Comparison of ENCODE assay signal across 9 mouse cellular contexts in the genomic region with DNA sequence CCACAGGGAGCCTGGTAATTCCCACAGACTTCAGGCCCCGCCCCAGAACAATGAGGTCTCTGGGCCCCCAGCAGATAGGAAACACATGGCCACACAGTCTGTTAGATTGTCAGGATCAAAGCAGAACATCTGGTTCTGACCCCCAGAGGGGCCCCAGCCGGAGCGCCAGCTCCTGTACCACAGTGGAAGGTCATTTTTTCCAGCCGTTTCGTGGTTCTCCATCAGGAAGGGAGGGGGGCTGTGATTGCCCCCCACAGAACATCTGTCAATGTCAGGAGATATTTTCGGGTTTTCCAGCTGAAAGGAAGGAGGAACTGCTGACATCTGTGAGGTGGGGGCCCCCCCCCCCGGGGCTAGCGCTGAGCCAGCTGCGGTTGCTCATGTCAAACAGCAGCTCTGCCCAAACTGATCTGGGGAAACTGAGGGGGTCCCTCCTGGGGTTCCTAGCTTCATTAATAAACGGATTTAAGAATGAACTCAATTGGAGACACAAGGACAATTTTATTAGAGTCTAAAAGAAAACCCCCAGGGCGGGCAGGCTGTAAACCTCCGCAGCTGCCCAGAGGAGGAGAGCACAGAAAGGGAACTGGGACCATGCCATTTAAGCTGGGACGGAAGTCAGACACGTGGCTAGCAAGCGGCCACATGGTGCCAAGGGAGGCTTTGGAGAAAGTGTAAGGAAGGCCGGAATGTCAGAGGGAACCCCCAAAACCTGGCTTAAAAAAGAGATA. TPM values are rescaled to one million over a fixed set of nuclear protein-coding genes. Genes with fewer than 3 reads are reported as not detected.
A peak's percentile ranks its signal among the peaks of the same experiment; 100 is the strongest.
DNase-seq lines count a peak whose midpoint lies in the region; ATAC-seq and TF ChIP-seq lines count a peak whose summit lies in the region.
"Had no signal": no experiment of that assay in that cellular context is flagged by ENCODE, and none has a peak within 500 bp of the region (broad histone marks: within the 10 kb centered on the region; RNA-seq: fewer than 3 reads in every experiment).

No protein-coding gene starts in this region.

- H3K27me3 ChIP-seq in embryonic facial prominence, embryonic 11.5 days (ENCODE audit: control insufficient read depth, insufficient read depth, low read length), result no peaks in the 10 kb centered on the region
- H3K27me3 ChIP-seq in liver, embryonic 14.5 days (ENCODE audit: control insufficient read depth, insufficient read depth, low read length), result no peaks in the 10 kb centered on the region

- no peaks in the 10 kb centered on the region for H3K36me3 ChIP-seq in embryonic facial prominence, embryonic 11.5 days (replicated peaks; ENCODE audit: control insufficient read depth, insufficient read depth, low read depth, low read length)
- H3K36me3 ChIP-seq in liver, embryonic 14.5 days (replicated peaks; ENCODE audit: control insufficient read depth, insufficient read depth, low read depth), result no peaks in the 10 kb centered on the region

- peak overlapping the region; percentile 28; the same call in 1 of the 2 replicates for H3K27ac ChIP-seq in embryonic facial prominence, embryonic 11.5 days (replicated peaks; ENCODE audit: low read depth, low read length)
- H3K27ac ChIP-seq in liver, embryonic 14.5 days, result peak overlapping the region; percentile 87

- H3K4me3 ChIP-seq in embryonic facial prominence, embryonic 11.5 days (ENCODE audit: low read depth, low read length), result no peak overlapping the region
- H3K4me3 ChIP-seq in liver, embryonic 14.5 days (ENCODE audit: insufficient read depth in 1 of 2, low read depth in 2 of 2, low read length in 2 of 2), result peak overlapping the region; percentile 50 to 59

- peak; percentile 94 for TF ChIP-seq EP300 in liver, embryonic 14.5 days (IDR thresholded peaks at IDR 0.05; ENCODE audit: low read depth)

- H3K9ac ChIP-seq in embryonic facial prominence, embryonic 11.5 days (replicated peaks; ENCODE audit: low read length), result no peak overlapping the region; the same call in 1 of the 2 replicates
- H3K9ac ChIP-seq in liver, embryonic 14.5 days (replicated peaks), result peak overlapping the region; percentile 74

- 12% methylated on average over 16 of the region's 16 CpGs for WGBS in embryonic facial prominence, embryonic 11.5 days
- 3% methylated on average over 16 of the region's 16 CpGs for WGBS in liver, embryonic 14.5 days (ENCODE audit: insufficient replicate concordance)

- peak; percentile 75 for ATAC-seq in embryonic facial prominence, embryonic 11.5 days (replicated peaks; ENCODE audit: insufficient number of reproducible peaks, low FRiP score, low TSS enrichment, low read depth)
- peak; percentile 91 for ATAC-seq in liver, embryonic 14.5 days (ENCODE audit: insufficient read depth)

- peak; percentile 65 for DNase-seq in adrenal gland, postnatal 14 days
- no peak for DNase-seq in adrenal gland, adult 8-10 months
- DNase-seq in embryonic facial prominence, embryonic 11.5 days (ENCODE audit: low spot score), result peak; percentile 88
- DNase-seq in heart, postnatal 14 days, result peak; percentile 62 to 74
- peak; percentile 70 to 89 (median 72) for DNase-seq in liver, embryonic 14.5 days (ENCODE audit: low read depth in 3 of 3, low spot score in 3 of 3)
- DNase-seq in neural tube, embryonic 10.5 days (ENCODE audit: extremely low spot score, low spot score), result peak; percentile 79
- no peak for DNase-seq in Muller cell, postnatal 12 days (ENCODE audit: inconsistent ontology term)
- no peak for DNase-seq in urinary bladder, postnatal 14 days (ENCODE audit: low spot score)

- H3K9me3 ChIP-seq in embryonic facial prominence, embryonic 11.5 days (replicated peaks; ENCODE audit: control insufficient read depth, low read length), result no peaks in the 10 kb centered on the region
- no peaks in the 10 kb centered on the region for H3K9me3 ChIP-seq in liver, embryonic 14.5 days (ENCODE audit: control insufficient read depth, low read length)

- H3K4me1 ChIP-seq in embryonic facial prominence, embryonic 11.5 days (ENCODE audit: control insufficient read depth, insufficient read depth, low read length), result peaks cover 11% of the 10 kb centered on the region
- H3K4me1 ChIP-seq in liver, embryonic 14.5 days (replicated peaks; ENCODE audit: control insufficient read depth in 2 of 2, insufficient read depth in 2 of 2, low read length in 1 of 2), result peaks cover 36 to 55% of the 10 kb centered on the region in 2 experiments

- TF ChIP-seq CTCF in liver, embryonic 14.5 days (IDR thresholded peaks at IDR 0.05; ENCODE audit: low read depth), result no peak

- intact Hi-C loops in heart, postnatal 14 days (cut with DNase I), result no loop called here

- peak overlapping the region; percentile 27 for H3K4me2 ChIP-seq in embryonic facial prominence, embryonic 11.5 days (ENCODE audit: low read depth, low read length)
- peak overlapping the region; percentile 86 for H3K4me2 ChIP-seq in liver, embryonic 14.5 days (ENCODE audit: low read depth)

RNA-seq across cellular contexts. Expression of a gene that starts 16.0 kb away (rescaled TPM):
- 71.3 and 74.2 TPM in 2 replicates for total RNA-seq in adrenal gland, postnatal 14 days (2021)
- total RNA-seq in adrenal gland, adult 8-10 months (2022), result 10 to 100 TPM; 71.0 to 87.5 (median 77.3) TPM
- polyA plus RNA-seq in embryonic facial prominence, embryonic 11.5 days (2014; fragmentation: Nextera tagmentation; extraction: Ambion mirVana), result 69.8 and 87.5 TPM in 2 replicates
- 10 to 100 TPM; 19.6 to 27.0 TPM for total RNA-seq in heart, postnatal 14 days (2021)
- 44.0 and 50.3 TPM in 2 replicates for polyA plus RNA-seq in liver, embryonic 14.5 days (2012; rRNA removed)
- polyA plus RNA-seq in liver, embryonic 14.5 days (2014; fragmentation: Nextera tagmentation; extraction: Ambion mirVana), result 16.5 and 27.6 TPM in 2 replicates

RNA-seq across cellular contexts. Expression of a gene that starts 18.5 kb away (rescaled TPM):
- total RNA-seq in adrenal gland, postnatal 14 days (2021), result 13.1 and 15.3 TPM in 2 replicates
- 10 to 100 TPM; 13.3 to 46.3 (median 28.5) TPM for total RNA-seq in adrenal gland, adult 8-10 months (2022)
- polyA plus RNA-seq in embryonic facial prominence, embryonic 11.5 days (2014; fragmentation: Nextera tagmentation; extraction: Ambion mirVana), result 8.7 and 10.5 TPM in 2 replicates
- 10 to 100 TPM; 62.5 TPM for total RNA-seq in heart, postnatal 14 days (2021)
- 2.4 and 2.8 TPM in 2 replicates for polyA plus RNA-seq in liver, embryonic 14.5 days (2012; rRNA removed)
- polyA plus RNA-seq in liver, embryonic 14.5 days (2014; fragmentation: Nextera tagmentation; extraction: Ambion mirVana), result 2.1 and 2.5 TPM in 2 replicates

RNA-seq across cellular contexts. Expression of a gene that starts 58.1 kb away (rescaled TPM):
- not detected in 2 replicates for total RNA-seq in adrenal gland, postnatal 14 days (2021)
- not detected for total RNA-seq in adrenal gland, adult 8-10 months (2022)
- not detected in 2 replicates for polyA plus RNA-seq in embryonic facial prominence, embryonic 11.5 days (2014; fragmentation: Nextera tagmentation; extraction: Ambion mirVana)
- not detected for total RNA-seq in heart, postnatal 14 days (2021)
- not detected in 2 replicates for polyA plus RNA-seq in liver, embryonic 14.5 days (2012; rRNA removed)
- polyA plus RNA-seq in liver, embryonic 14.5 days (2014; fragmentation: Nextera tagmentation; extraction: Ambion mirVana), result not detected in 2 replicates
- polyA plus RNA-seq: C2C12 had no signal

Comparison
In these comparisons a context has a peak if more than half of its experiments do, and no peak if none do; other contexts are left out.
1. DNase-seq: peak in adrenal gland, postnatal 14 days (single experiment), embryonic facial prominence, embryonic 11.5 days (single experiment), heart, postnatal 14 days (2 of 2), liver, embryonic 14.5 days (3 of 3) and neural tube, embryonic 10.5 days (single experiment); none in adrenal gland, adult 8-10 months (single experiment), Muller cell, postnatal 12 days (single experiment) and urinary bladder, postnatal 14 days (single experiment).